In the genomic region with DNA sequence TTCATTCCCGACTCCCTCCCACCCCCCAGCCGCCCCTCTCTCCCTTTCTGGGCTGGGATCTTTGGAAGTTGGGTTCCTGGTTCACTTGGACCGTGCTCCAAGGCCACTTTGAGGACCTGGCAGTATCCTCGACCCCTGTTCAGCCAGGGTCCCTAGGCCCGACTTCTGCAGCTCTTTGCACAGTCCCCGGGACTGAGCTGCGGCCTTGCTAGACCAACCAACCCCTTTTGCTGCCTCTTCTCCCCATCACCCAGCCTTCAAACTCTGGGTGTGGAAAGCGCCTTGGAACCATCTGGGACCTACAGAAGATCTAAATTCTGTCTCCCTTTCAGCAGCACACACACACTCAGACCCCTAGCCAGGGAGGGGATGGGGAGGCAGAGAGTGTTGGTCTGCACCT, we compare ENCODE assay signal across 8 mouse cellular contexts. TPM values are rescaled to one million over a fixed set of nuclear protein-coding genes. Genes with fewer than 3 reads are reported as not detected.
DNase-seq lines count a peak whose midpoint lies in the region; ATAC-seq and TF ChIP-seq lines count a peak whose summit lies in the region.

No protein-coding gene starts in this region.

- WGBS in lung, embryonic 14.5 days: 6% methylated on average over 8 of the region's 8 CpGs
- 3% methylated on average over 8 of the region's 8 CpGs for WGBS in embryonic facial prominence, embryonic 11.5 days
- WGBS in hindbrain, postnatal 0 days: 3% methylated on average over 8 of the region's 8 CpGs

- no peak for DNase-seq in lung, embryonic 14.5 days
- no peak for DNase-seq in lung, postnatal 25 days (ENCODE audit: low spot score)
- DNase-seq in embryonic facial prominence, embryonic 11.5 days (ENCODE audit: low spot score): no peak
- DNase-seq in hindbrain, postnatal 0 days (ENCODE audit: low spot score): no peak
- no peak for DNase-seq in embryo, embryonic 10 days (ENCODE audit: low spot score)
- no peak for DNase-seq in adrenal gland, postnatal 25 days
- DNase-seq in urinary bladder, postnatal 25 days (ENCODE audit: low spot score): no peak

- H3ac ChIP-seq in myocyte (ENCODE audit: control insufficient read depth, insufficient read length): peak overlapping the region; percentile 23

- peaks cover 5% of the 10 kb centered on the region for H3K4me1 ChIP-seq in lung, embryonic 14.5 days (ENCODE audit: insufficient read depth)
- H3K4me1 ChIP-seq in embryonic facial prominence, embryonic 11.5 days (ENCODE audit: control insufficient read depth, insufficient read depth, low read length): peaks cover 4% of the 10 kb centered on the region
- peaks cover 14% of the 10 kb centered on the region for H3K4me1 ChIP-seq in hindbrain, postnatal 0 days (ENCODE audit: insufficient read depth, low read length)

- no peaks in the 10 kb centered on the region for H3K27me3 ChIP-seq in lung, embryonic 14.5 days (ENCODE audit: insufficient read depth, low read length)
- H3K27me3 ChIP-seq in embryonic facial prominence, embryonic 11.5 days (ENCODE audit: control insufficient read depth, insufficient read depth, low read length): no peaks in the 10 kb centered on the region
- no peaks in the 10 kb centered on the region for H3K27me3 ChIP-seq in hindbrain, postnatal 0 days (ENCODE audit: insufficient read depth, low read length)
- no peaks in the 10 kb centered on the region for H3K27me3 ChIP-seq in myocyte (ENCODE audit: control insufficient read depth, insufficient read depth, insufficient read length)

- no peaks in the 10 kb centered on the region for H3K9me3 ChIP-seq in lung, embryonic 14.5 days (ENCODE audit: low read depth, low read length)
- no peaks in the 10 kb centered on the region for H3K9me3 ChIP-seq in embryonic facial prominence, embryonic 11.5 days (replicated peaks; ENCODE audit: control insufficient read depth, low read length)
- no peaks in the 10 kb centered on the region for H3K9me3 ChIP-seq in hindbrain, postnatal 0 days (ENCODE audit: low read length)

- no peak for TF ChIP-seq POLR2A in myocyte (IDR thresholded peaks at IDR 0.05; ENCODE audit: insufficient read length, low read depth)

- H3K4me2 ChIP-seq in lung, embryonic 14.5 days: peak overlapping the region; percentile 87
- peak overlapping the region; percentile 84 for H3K4me2 ChIP-seq in embryonic facial prominence, embryonic 11.5 days (ENCODE audit: low read depth, low read length)
- peak overlapping the region; percentile 87 for H3K4me2 ChIP-seq in hindbrain, postnatal 0 days (ENCODE audit: low read depth, low read length)
- peak overlapping the region; percentile 82 for H3K4me2 ChIP-seq in myocyte (ENCODE audit: low read depth)

- H3K9ac ChIP-seq in lung, embryonic 14.5 days: peak overlapping the region; percentile 85
- H3K9ac ChIP-seq in embryonic facial prominence, embryonic 11.5 days (replicated peaks; ENCODE audit: low read length): peak overlapping the region; percentile 78
- peak overlapping the region; percentile 90 for H3K9ac ChIP-seq in hindbrain, postnatal 0 days (replicated peaks; ENCODE audit: low read length)

- H3K36me3 ChIP-seq in lung, embryonic 14.5 days (ENCODE audit: insufficient read depth): peaks cover 25% of the 10 kb centered on the region
- H3K36me3 ChIP-seq in embryonic facial prominence, embryonic 11.5 days (replicated peaks; ENCODE audit: control insufficient read depth, insufficient read depth, low read depth, low read length): no peaks in the 10 kb centered on the region
- peaks cover 9% of the 10 kb centered on the region; the same call in 1 of the 2 replicates for H3K36me3 ChIP-seq in hindbrain, postnatal 0 days (ENCODE audit: insufficient read depth, low read length)
- peaks cover 7% of the 10 kb centered on the region for H3K36me3 ChIP-seq in myocyte (ENCODE audit: control insufficient read depth, insufficient read depth)

- peaks cover 15% of the 10 kb centered on the region for H3K79me2 ChIP-seq in myocyte (ENCODE audit: control insufficient read depth, insufficient read depth)

- peak overlapping the region; percentile 40; the same call in 1 of the 2 replicates for H3K27ac ChIP-seq in lung, embryonic 14.5 days (ENCODE audit: low read depth)
- no peak overlapping the region; the same call in 1 of the 2 replicates for H3K27ac ChIP-seq in embryonic facial prominence, embryonic 11.5 days (replicated peaks; ENCODE audit: low read depth, low read length)
- H3K27ac ChIP-seq in hindbrain, postnatal 0 days: peak overlapping the region; percentile 79

- H3K4me3 ChIP-seq in lung, embryonic 14.5 days (ENCODE audit: low read depth, low read length): peak overlapping the region; percentile 89
- H3K4me3 ChIP-seq in embryonic facial prominence, embryonic 11.5 days (ENCODE audit: low read depth, low read length): peak overlapping the region; percentile 73
- H3K4me3 ChIP-seq in hindbrain, postnatal 0 days (ENCODE audit: low read length): peak overlapping the region; percentile 92
- peak overlapping the region; percentile 57 for H3K4me3 ChIP-seq in myocyte

- peak; percentile 57 for ATAC-seq in lung, embryonic 14.5 days (ENCODE audit: insufficient read depth)
- 0 out of 2 replicates have a peak, but pooled peaks have one; percentile 0 for ATAC-seq in embryonic facial prominence, embryonic 11.5 days (replicated peaks; ENCODE audit: insufficient number of reproducible peaks, low FRiP score, low TSS enrichment, low read depth)
- peak; percentile 27 for ATAC-seq in hindbrain, postnatal 0 days

- TF ChIP-seq CTCF in lung, embryonic 14.5 days (IDR thresholded peaks at IDR 0.05; ENCODE audit: low read depth): no peak
- no peak for TF ChIP-seq CTCF in hindbrain, postnatal 0 days (IDR thresholded peaks at IDR 0.05; ENCODE audit: low read depth)

TF ChIP-seq in myocyte, 11 proteins besides CTCF, POLR2A, EP300 and RAD21:
- TF ChIP-seq CEBPB (IDR thresholded peaks at IDR 0.05; ENCODE audit: insufficient read depth, poor library complexity, severe bottlenecking): no peak

RNA-seq across cellular contexts. Expression of gene Coro1b, which starts 0.4 kb away (rescaled TPM):
- 134 and 148 TPM in 2 replicates for polyA plus RNA-seq in lung, embryonic 14.5 days (2014; fragmentation: Nextera tagmentation; extraction: Ambion mirVana)
- polyA plus RNA-seq in embryonic facial prominence, embryonic 11.5 days (2014; fragmentation: Nextera tagmentation; extraction: Ambion mirVana): 108 and 122 TPM in 2 replicates
- 71.5 and 137 TPM in 2 replicates for total RNA-seq in hindbrain, postnatal 0 days (2014; rRNA removed)
- polyA plus RNA-seq in hindbrain, postnatal 0 days (2015; fragmentation: Nextera tagmentation; extraction: Ambion mirVana): 90.7 and 114 TPM in 2 replicates
- 238 TPM for polyA plus RNA-seq in myocyte (2012; fragmentation: generic; extraction: Trizol)
- total RNA-seq in adrenal gland, postnatal 25 days (2021): 179 and 226 TPM in 2 replicates

RNA-seq across cellular contexts. Expression of gene Ptprcap, which starts 4.6 kb away (rescaled TPM):
- polyA plus RNA-seq in lung, embryonic 14.5 days (2014; fragmentation: Nextera tagmentation; extraction: Ambion mirVana): 0.81 and 1.1 TPM in 2 replicates
- polyA plus RNA-seq in embryonic facial prominence, embryonic 11.5 days (2014; fragmentation: Nextera tagmentation; extraction: Ambion mirVana): 0.64 and 1.3 TPM in 2 replicates
- 1.0 TPM in 1 of 2 replicates, not detected in the other for total RNA-seq in hindbrain, postnatal 0 days (2014; rRNA removed)
- 0.40 and 0.44 TPM in 2 replicates for polyA plus RNA-seq in hindbrain, postnatal 0 days (2015; fragmentation: Nextera tagmentation; extraction: Ambion mirVana)
- 4.9 TPM for polyA plus RNA-seq in myocyte (2012; fragmentation: generic; extraction: Trizol)
- 3.9 and 6.0 TPM in 2 replicates for total RNA-seq in adrenal gland, postnatal 25 days (2021)

RNA-seq across cellular contexts. Expression of gene Cabp4, which starts 5.0 kb away (rescaled TPM):
- 0.09 TPM in 1 of 2 replicates, not detected in the other for polyA plus RNA-seq in lung, embryonic 14.5 days (2014; fragmentation: Nextera tagmentation; extraction: Ambion mirVana)
- polyA plus RNA-seq in embryonic facial prominence, embryonic 11.5 days (2014; fragmentation: Nextera tagmentation; extraction: Ambion mirVana): not detected in 2 replicates
- total RNA-seq in hindbrain, postnatal 0 days (2014; rRNA removed): not detected in 2 replicates
- polyA plus RNA-seq in hindbrain, postnatal 0 days (2015; fragmentation: Nextera tagmentation; extraction: Ambion mirVana): 0.29 and 0.51 TPM in 2 replicates
- polyA plus RNA-seq in myocyte (2012; fragmentation: generic; extraction: Trizol): 0.10 TPM
- 0.94 and 1.3 TPM in 2 replicates for total RNA-seq in adrenal gland, postnatal 25 days (2021)

RNA-seq across cellular contexts. Expression of gene Gpr152, which starts 9.2 kb away (rescaled TPM):
- polyA plus RNA-seq in lung, embryonic 14.5 days (2014; fragmentation: Nextera tagmentation; extraction: Ambion mirVana): not detected in 2 replicates
- polyA plus RNA-seq in embryonic facial prominence, embryonic 11.5 days (2014; fragmentation: Nextera tagmentation; extraction: Ambion mirVana): not detected in 2 replicates
- 0.37 TPM in 1 of 2 replicates, not detected in the other for total RNA-seq in hindbrain, postnatal 0 days (2014; rRNA removed)
- polyA plus RNA-seq in hindbrain, postnatal 0 days (2015; fragmentation: Nextera tagmentation; extraction: Ambion mirVana): 0.05 TPM in 1 of 2 replicates, not detected in the other
- not detected for polyA plus RNA-seq in myocyte (2012; fragmentation: generic; extraction: Trizol)
- 0.12 TPM in 1 of 2 replicates, not detected in the other for total RNA-seq in adrenal gland, postnatal 25 days (2021)

RNA-seq across cellular contexts. Expression of gene Rps6kb2, which starts 14.3 kb away (rescaled TPM):
- 37.9 and 43.2 TPM in 2 replicates for polyA plus RNA-seq in lung, embryonic 14.5 days (2014; fragmentation: Nextera tagmentation; extraction: Ambion mirVana)
- polyA plus RNA-seq in embryonic facial prominence, embryonic 11.5 days (2014; fragmentation: Nextera tagmentation; extraction: Ambion mirVana): 42.0 and 42.3 TPM in 2 replicates
- 17.6 and 24.7 TPM in 2 replicates for total RNA-seq in hindbrain, postnatal 0 days (2014; rRNA removed)
- 49.6 and 56.5 TPM in 2 replicates for polyA plus RNA-seq in hindbrain, postnatal 0 days (2015; fragmentation: Nextera tagmentation; extraction: Ambion mirVana)
- polyA plus RNA-seq in myocyte (2012; fragmentation: generic; extraction: Trizol): 42.0 TPM
- total RNA-seq in adrenal gland, postnatal 25 days (2021): 48.8 and 52.6 TPM in 2 replicates

Comparison
In these comparisons a context has a peak if more than half of its experiments do, and no peak if none do; other contexts are left out.
1. ATAC-seq: peak in every context shown above with its lines; median percentile 57 in lung, embryonic 14.5 days; 27 in hindbrain, postnatal 0 days; 0 in embryonic facial prominence, embryonic 11.5 days.